Mouse (Mus musculus) MEL (cell line): Measurements from ENCODE around the gene Fdps.

ENCODE experiments used
- CTCF ChIP-seq, 3 experiments: IDR thresholded peaks in 2 of 3; conservative IDR thresholded peaks in 1 of 3; 2 replicates each; pipeline ENCODE4 v1.5.1; 2011 to 2012; ENCODE audit warnings: low read length in 3 of 3, low read depth in 2 of 3, mild to moderate bottlenecking in 2 of 3, improper control_type of control experiment in 1 of 3, inconsistent platforms in 1 of 3, mixed read lengths in 1 of 3, moderate library complexity in 1 of 3; ENCODE audit not compliant: control insufficient read depth in 1 of 3, insufficient read depth in 1 of 3, poor library complexity in 1 of 3, severe bottlenecking in 1 of 3
- E2F4 ChIP-seq: IDR thresholded peaks from 2 replicates; pipeline ENCODE4 v1.6.1; 2011; ENCODE audit warnings: low read depth, low read length, improper control_type of control experiment, borderline replicate concordance
- EP300 ChIP-seq, 2 experiments: IDR thresholded peaks; 2 replicates each; pipeline ENCODE4 v1.6.1; 2011; ENCODE audit warnings: improper control_type of control experiment in 2 of 2, low read length in 2 of 2, low read depth in 1 of 2, mild to moderate bottlenecking in 1 of 2
- ETS1 ChIP-seq: IDR thresholded peaks from 2 replicates; pipeline ENCODE4 v1.6.1; 2012; ENCODE audit warnings: low read depth, mild to moderate bottlenecking, inconsistent platforms, low read length, improper control_type of control experiment, moderate library complexity
- HCFC1 ChIP-seq: IDR thresholded peaks from 2 replicates; pipeline ENCODE4 v1.6.1; 2012; ENCODE audit warnings: low read depth, mild to moderate bottlenecking, inconsistent platforms, low read length, improper control_type of control experiment, moderate library complexity
- MYB ChIP-seq: IDR thresholded peaks from 2 replicates; pipeline ENCODE4 v1.6.1; 2011; ENCODE audit warnings: mild to moderate bottlenecking, low read depth, low read length, improper control_type of control experiment
- POLR2AphosphoS5 ChIP-seq: IDR thresholded peaks from 2 replicates; pipeline ENCODE4 v1.6.1; 2012; ENCODE audit warnings: low read depth, borderline replicate concordance, mild to moderate bottlenecking, inconsistent platforms, low read length, moderate library complexity, mixed read lengths
- RCOR1 ChIP-seq: IDR thresholded peaks from 2 replicates; pipeline ENCODE4 v1.6.1; 2012; ENCODE audit warnings: low read depth, mild to moderate bottlenecking, inconsistent platforms, low read length, improper control_type of control experiment
- UBTF ChIP-seq: IDR thresholded peaks from 2 replicates; pipeline ENCODE4 v1.6.1; 2012; ENCODE audit warnings: low read depth, mild to moderate bottlenecking, inconsistent platforms, low read length, improper control_type of control experiment, moderate library complexity, borderline replicate concordance; ENCODE audit not compliant: insufficient read depth
- ZC3H11A ChIP-seq: IDR thresholded peaks from 2 replicates; pipeline ENCODE4 v1.6.1; 2012; ENCODE audit warnings: low read depth, mild to moderate bottlenecking, inconsistent platforms, low read length, improper control_type of control experiment
- ZNF384 ChIP-seq: IDR thresholded peaks from 2 replicates; pipeline ENCODE4 v1.6.1; 2012; ENCODE audit warnings: low read depth, mild to moderate bottlenecking, inconsistent platforms, low read length, improper control_type of control experiment

DNA sequence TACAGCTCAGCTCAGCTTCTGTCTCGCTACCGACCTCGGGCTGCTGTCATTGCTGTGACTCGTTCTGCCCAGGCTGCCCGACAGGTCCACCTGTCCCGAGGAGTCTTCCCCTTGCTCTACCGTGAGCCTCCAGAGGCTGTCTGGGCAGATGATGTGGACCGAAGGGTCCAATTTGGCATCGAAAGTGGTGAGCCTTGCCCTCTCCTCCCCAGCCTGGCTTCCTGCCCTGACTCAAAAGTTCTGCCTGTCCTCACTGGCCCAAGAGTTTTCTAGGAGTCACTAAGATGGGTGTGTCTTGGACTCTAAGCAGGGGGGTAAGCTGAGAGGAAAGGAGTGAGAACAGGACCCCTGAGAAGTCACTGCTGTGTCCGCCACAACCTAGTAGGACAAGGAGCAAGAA is 43.1 kb upstream of the Fdps start:
- TF ChIP-seq CTCF (IDR thresholded peaks at IDR 0.05 in 2 of 3, conservative IDR thresholded peaks at IDR 0.05 in 1 of 3; ENCODE audit: control insufficient read depth in 1 of 3, insufficient read depth in 1 of 3, low read depth in 2 of 3, low read length in 3 of 3, poor library complexity in 1 of 3, severe bottlenecking in 1 of 3) (no peak), RCOR1 (no peak), E2F4 (no peak), HCFC1 (no peak), UBTF (no peak), MYB (no peak), EP300 (IDR thresholded peaks at IDR 0.05; ENCODE audit: low read depth in 1 of 2, low read length in 2 of 2) (no peak), ZC3H11A (no peak), POLR2AphosphoS5 (no peak), ETS1 (no peak), ZNF384 (no peak)
